Mouse (Mus musculus) midbrain, embryonic 12.5 days (tissue): ENCODE results near the gene Ubtf. TPM values are rescaled to one million over a fixed set of nuclear protein-coding genes. Genes with fewer than 3 reads are reported as not detected.

Experiments
- ATAC-seq: fragments of 200-750 bp; cut with Nextera tagmentation; 2 replicates; pipeline ENCODE4 v1.8.0; 2017; ENCODE audit warnings: low read depth, moderate TSS enrichment, moderate library complexity; ENCODE audit not compliant: low FRiP score
- H3K27ac ChIP-seq: fragments of 300-500 bp; sonication (generic); replicated peaks from 2 replicates; pipeline ENCODE4 v1.5.1; 2016; ENCODE audit warnings: mild to moderate bottlenecking
- H3K27me3 ChIP-seq: fragments of 300-500 bp; sonication (generic); 2 replicates; pipeline ENCODE4 v1.6.1; 2016; ENCODE audit warnings: mild to moderate bottlenecking
- H3K36me3 ChIP-seq: fragments of 300-500 bp; sonication (generic); 2 replicates; pipeline ENCODE4 v1.6.1; 2016
- H3K4me1 ChIP-seq: fragments of 300-500 bp; sonication (generic); 2 replicates; pipeline ENCODE4 v1.6.1; 2016
- H3K4me2 ChIP-seq: fragments of 300-500 bp; sonication (generic); replicated peaks from 2 replicates; pipeline ENCODE4 v1.6.1; 2016; ENCODE audit warnings: mild to moderate bottlenecking, moderate library complexity
- H3K4me3 ChIP-seq: fragments of 300-500 bp; sonication (generic); 2 replicates; pipeline ENCODE4 v1.5.1; 2016; ENCODE audit warnings: mild to moderate bottlenecking
- H3K9ac ChIP-seq: fragments of 300-500 bp; sonication (generic); replicated peaks from 2 replicates; pipeline ENCODE4 v1.6.1; 2016; ENCODE audit warnings: mild to moderate bottlenecking, moderate library complexity
- H3K9me3 ChIP-seq: fragments of 300-500 bp; sonication (generic); 2 replicates; pipeline ENCODE4 v1.6.1; 2016; ENCODE audit warnings: mild to moderate bottlenecking
- WGBS: fragments of 180-500 bp; shearing (Covaris S2); methylation state at CpG from one replicate; pipeline ENCODE4 v1.1.7; 2016; 5-methylcytosine and 5-hydroxymethylcytosine counted together
- polyA plus RNA-seq: library from polyadenylated mRNA; unstranded; fragments of >200 nt; fragmentation: Nextera tagmentation; extraction: Ambion mirVana; gene quantifications from 2 replicates; pipeline ENCODE4 v1.2.1, GENCODE M21; 2016

Gene Ubtf
- polyA plus RNA-seq, 1 experiment from 2014 or later: 102 TPM

GRCm38 (mm10) chr11:102297577-102298556, 21.7 kb downstream of the Ubtf start:
- peak; percentile 35 for ATAC-seq
- Histone ChIP-seq H3K27ac (peak overlapping the region; percentile 98), H3K4me2 (peak overlapping the region; percentile 86), H3K9ac (peak overlapping the region; percentile 60), H3K27me3 (no peaks in the 10 kb centered on the region), H3K9me3 (no peaks in the 10 kb centered on the region), H3K4me1 (peaks cover 30% of the 10 kb centered on the region), H3K4me3 (peak overlapping the region; percentile 95), H3K36me3 (peaks cover 17% of the 10 kb centered on the region)
- WGBS: 25% methylated on average over 27 of the region's 27 CpGs

DNA sequence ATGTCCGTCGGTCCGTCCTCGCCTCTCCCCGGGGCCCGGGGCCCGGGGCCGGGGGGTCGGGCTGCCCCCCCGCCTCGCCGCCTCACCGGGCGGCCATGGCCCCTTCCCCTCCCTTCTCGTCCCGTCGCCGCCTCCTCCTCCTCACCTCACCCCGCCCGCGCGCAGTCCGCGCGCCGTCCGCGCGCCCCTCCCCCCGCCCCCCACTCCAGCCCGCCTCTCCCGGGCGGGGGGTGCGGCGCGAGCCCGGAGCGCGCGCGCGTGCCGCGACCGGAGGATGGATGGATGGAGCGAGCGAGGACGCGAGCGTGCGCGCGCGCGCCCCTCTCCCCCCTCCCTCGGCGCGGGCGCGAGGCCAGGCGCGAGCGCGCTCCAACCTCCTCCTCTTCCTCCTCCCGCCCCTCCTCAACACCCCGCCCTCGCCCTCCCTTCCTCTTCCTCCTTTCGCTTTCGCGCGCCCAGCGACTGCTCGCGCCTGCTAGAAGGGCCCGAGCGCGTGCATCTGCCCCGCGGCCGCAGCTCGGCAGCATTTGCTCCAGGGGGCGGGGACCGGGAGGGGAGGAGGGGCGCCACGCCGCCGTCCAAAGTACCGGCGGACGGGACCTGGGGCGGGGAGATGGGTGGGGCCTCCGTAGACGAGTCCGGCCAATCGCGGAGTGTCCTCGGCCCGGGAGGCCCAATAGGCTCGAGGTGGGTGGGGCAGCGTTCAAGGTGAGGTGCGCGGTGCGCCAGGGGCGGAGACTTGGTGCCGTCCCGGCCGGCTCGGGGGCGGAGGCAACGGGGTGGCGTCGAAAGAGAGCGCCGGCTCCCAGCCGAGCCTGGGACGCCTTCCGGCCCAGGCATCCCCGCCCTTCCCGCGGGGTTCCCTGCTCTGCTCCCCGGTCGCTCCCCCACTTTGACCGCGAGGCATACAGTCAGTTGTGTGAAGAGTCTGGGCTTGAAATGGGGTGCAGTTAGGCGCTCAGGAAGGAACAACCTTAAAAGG, 22.8 kb downstream of the Ubtf start, which contains the start of gene Atxn7l3:
TSS of gene Atxn7l3 (minus strand) at position 141 of the 982 bp plus-strand sequence.
- no peaks in the 10 kb centered on the region for H3K9me3 ChIP-seq
- WGBS: under 1% methylated on average over 53 of the region's 125 CpGs

GRCm38 (mm10) chr11:102295598-102296471, 23.7 kb downstream of the Ubtf start:
- H3K36me3 ChIP-seq: peaks cover 37% of the 10 kb centered on the region
- WGBS: under 1% methylated on average over 53 of the region's 73 CpGs
- no peaks in the 10 kb centered on the region for H3K9me3 ChIP-seq
- H3K27ac ChIP-seq: peak overlapping the region; percentile 98
- H3K4me1 ChIP-seq: peaks cover 30% of the 10 kb centered on the region
- H3K9ac ChIP-seq: peak overlapping the region; percentile 93
- peak overlapping the region; percentile 95 for H3K4me3 ChIP-seq
- peak; percentile 35 for ATAC-seq
- H3K27me3 ChIP-seq: no peaks in the 10 kb centered on the region
- H3K4me2 ChIP-seq: peak overlapping the region; percentile 86

More for the DNA sequence above, 22.8 kb downstream of the Ubtf start, which contains the start of gene Atxn7l3:
- H3K4me3 ChIP-seq: peak within 1 kb of the TSS; percentile 95
- peak; percentile 95 for ATAC-seq
- H3K4me2 ChIP-seq: peak within 1 kb of the TSS; percentile 86
- no peaks in the 10 kb centered on the region for H3K27me3 ChIP-seq
- peak within 1 kb of the TSS; percentile 98 for H3K27ac ChIP-seq
- H3K36me3 ChIP-seq: peaks cover 28% of the 10 kb centered on the region
- H3K9ac ChIP-seq: peak within 1 kb of the TSS; percentile 93
- H3K4me1 ChIP-seq: peaks cover 30% of the 10 kb centered on the region

- peak overlapping the region; percentile 95 for H3K4me3 ChIP-seq
- peak overlapping the region; percentile 93 for H3K9ac ChIP-seq
- peaks cover 45% of the 10 kb centered on the region for H3K36me3 ChIP-seq
- H3K27me3 ChIP-seq: no peaks in the 10 kb centered on the region
- peaks cover 30% of the 10 kb centered on the region for H3K4me1 ChIP-seq
- no peaks in the 10 kb centered on the region for H3K9me3 ChIP-seq
- peak overlapping the region; percentile 86 for H3K4me2 ChIP-seq
- peak overlapping the region; percentile 98 for H3K27ac ChIP-seq
- WGBS: 73% methylated on average over 12 of the region's 12 CpGs
- no peak for ATAC-seq
These were observed 24.5 kb downstream of the Ubtf start for GRCm38 (mm10) chr11:102294887-102295597.

DNA sequence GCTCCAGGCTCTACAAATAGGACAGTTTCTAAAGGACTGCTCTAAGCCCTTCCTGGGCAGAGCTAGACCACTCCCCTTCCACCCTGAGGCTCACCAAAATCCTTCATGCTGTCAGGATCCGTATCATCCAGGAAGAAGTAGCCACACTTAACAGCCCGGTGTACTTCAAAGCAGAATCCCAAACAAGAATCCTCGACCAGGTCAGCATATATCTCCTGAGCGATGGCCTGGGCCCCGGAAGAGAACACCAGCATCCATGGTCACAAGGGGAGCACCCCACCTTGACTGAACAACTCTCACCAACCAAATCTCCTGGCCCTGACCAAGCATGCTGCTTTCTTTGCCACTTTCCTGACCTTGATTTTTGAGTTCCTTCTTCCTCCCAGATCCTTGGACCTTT, 25.1 kb downstream of the Ubtf start:
- peak overlapping the region; percentile 86 for H3K4me2 ChIP-seq
- no peak for ATAC-seq
- H3K9ac ChIP-seq: peak overlapping the region; percentile 93; the same call in 1 of the 2 replicates
- peak overlapping the region; percentile 95 for H3K4me3 ChIP-seq
- H3K27ac ChIP-seq: peak overlapping the region; percentile 98; the same call in 1 of the 2 replicates
- 80% methylated on average over 5 of the region's 5 CpGs for WGBS
- H3K4me1 ChIP-seq: peaks cover 30% of the 10 kb centered on the region
- peaks cover 51% of the 10 kb centered on the region for H3K36me3 ChIP-seq
- H3K9me3 ChIP-seq: no peaks in the 10 kb centered on the region
- H3K27me3 ChIP-seq: no peaks in the 10 kb centered on the region

DNA sequence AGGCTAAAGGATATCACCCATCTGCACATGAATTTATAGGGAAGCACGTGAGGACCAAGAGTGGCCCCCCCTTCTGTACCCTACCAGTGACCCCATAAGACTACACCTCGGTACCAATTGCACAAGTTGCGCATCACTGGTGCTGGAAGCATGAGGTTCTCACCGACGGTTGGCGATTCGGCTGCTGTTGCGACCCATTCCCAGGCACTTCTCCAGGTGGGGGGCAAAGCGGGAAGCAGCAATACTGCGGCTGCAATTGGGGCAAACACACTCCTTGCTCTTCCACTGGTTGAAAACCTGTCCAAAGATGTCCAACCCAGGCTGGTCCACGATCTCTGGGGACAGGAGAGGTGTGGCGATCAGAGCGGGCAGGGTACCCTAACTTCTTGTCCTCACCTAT, 25.6 kb downstream of the Ubtf start:
- peaks cover 56% of the 10 kb centered on the region for H3K36me3 ChIP-seq
- 0 out of 2 replicates have a peak overlapping the region, but pooled peaks have one; percentile 0 for H3K4me3 ChIP-seq
- H3K27me3 ChIP-seq: no peaks in the 10 kb centered on the region
- peaks cover 30% of the 10 kb centered on the region for H3K4me1 ChIP-seq
- no peak overlapping the region for H3K9ac ChIP-seq
- WGBS: 95% methylated on average over 13 of the region's 13 CpGs
- no peaks in the 10 kb centered on the region for H3K9me3 ChIP-seq
- no peak overlapping the region for H3K27ac ChIP-seq
- H3K4me2 ChIP-seq: no peak overlapping the region
- no peak for ATAC-seq

DNA sequence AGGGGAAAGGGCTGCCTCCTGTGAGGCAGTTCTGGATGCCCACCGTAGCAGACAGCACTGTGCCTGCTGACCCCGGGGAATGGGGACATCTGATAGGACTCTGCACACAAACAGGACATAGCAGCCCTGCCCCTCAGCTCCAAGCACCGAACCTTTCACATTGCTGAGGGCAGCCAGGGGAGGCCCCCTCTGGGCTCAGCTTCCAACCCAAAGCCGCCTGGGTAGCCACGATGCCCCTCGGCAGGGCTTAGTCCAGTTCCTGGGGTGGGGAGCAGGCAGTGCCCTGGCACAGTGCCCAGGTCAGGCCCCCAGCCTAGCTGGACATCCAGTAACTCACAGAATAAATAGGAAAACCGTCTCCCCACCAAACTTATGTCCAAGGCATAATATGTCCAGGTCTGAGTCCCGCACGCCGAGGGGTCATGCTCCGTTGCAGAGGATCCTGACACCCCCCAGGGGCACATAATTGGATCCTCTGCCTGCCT, 28.4 kb downstream of the Ubtf start:
- Histone ChIP-seq H3K9ac (0 out of 2 replicates have a peak overlapping the region, but pooled peaks have one; percentile 11), H3K4me1 (peaks cover 27% of the 10 kb centered on the region), H3K9me3 (no peaks in the 10 kb centered on the region), H3K27me3 (no peaks in the 10 kb centered on the region), H3K36me3 (peaks cover 74% of the 10 kb centered on the region), H3K4me3 (no peak overlapping the region), H3K27ac (no peak overlapping the region), H3K4me2 (no peak overlapping the region)
- ATAC-seq: no peak
- 83% methylated on average over 11 of the region's 11 CpGs for WGBS

DNA sequence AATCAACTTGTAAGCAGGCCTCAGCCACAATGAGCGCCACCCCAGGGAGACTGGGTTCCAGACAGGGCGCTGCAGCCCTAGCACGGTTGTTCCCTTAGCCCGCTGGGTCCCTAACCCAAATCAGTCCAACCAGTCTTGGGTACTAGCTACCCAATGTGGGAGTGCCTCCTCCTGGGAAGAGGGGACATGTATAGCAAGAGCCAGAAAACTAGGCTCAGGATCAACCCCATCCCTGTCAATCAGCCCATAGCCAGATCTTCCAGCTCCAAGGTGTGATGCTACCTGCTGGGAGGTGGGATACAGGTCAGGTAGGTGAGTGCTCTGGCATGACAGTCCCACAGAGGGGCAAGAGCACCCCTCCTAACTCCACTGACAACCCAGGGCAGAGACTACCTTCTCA, 29.4 kb downstream of the Ubtf start:
- Histone ChIP-seq H3K4me1 (peaks cover 29% of the 10 kb centered on the region), H3K27me3 (no peaks in the 10 kb centered on the region), H3K9me3 (no peaks in the 10 kb centered on the region), H3K36me3 (peaks cover 74% of the 10 kb centered on the region), H3K9ac (no peak overlapping the region), H3K27ac (0 out of 2 replicates have a peak overlapping the region, but pooled peaks have one; percentile 20), H3K4me2 (no peak overlapping the region), H3K4me3 (no peak overlapping the region)
- no peak for ATAC-seq
- WGBS: 83% methylated on average over 4 of the region's 4 CpGs

- H3K9me3 ChIP-seq: no peaks in the 10 kb centered on the region
- no peak overlapping the region for H3K9ac ChIP-seq
- no peaks in the 10 kb centered on the region for H3K27me3 ChIP-seq
- H3K4me3 ChIP-seq: no peak overlapping the region
- 0 out of 2 replicates have a peak overlapping the region, but pooled peaks have one; percentile 20 for H3K27ac ChIP-seq
- peaks cover 74% of the 10 kb centered on the region for H3K36me3 ChIP-seq
- no peak overlapping the region for H3K4me2 ChIP-seq
- no peak for ATAC-seq
- 61% methylated on average over 6 of the region's 6 CpGs for WGBS
- H3K4me1 ChIP-seq: peaks cover 23% of the 10 kb centered on the region
These were observed 29.9 kb downstream of the Ubtf start for GRCm38 (mm10) chr11:102289511-102290100.

DNA sequence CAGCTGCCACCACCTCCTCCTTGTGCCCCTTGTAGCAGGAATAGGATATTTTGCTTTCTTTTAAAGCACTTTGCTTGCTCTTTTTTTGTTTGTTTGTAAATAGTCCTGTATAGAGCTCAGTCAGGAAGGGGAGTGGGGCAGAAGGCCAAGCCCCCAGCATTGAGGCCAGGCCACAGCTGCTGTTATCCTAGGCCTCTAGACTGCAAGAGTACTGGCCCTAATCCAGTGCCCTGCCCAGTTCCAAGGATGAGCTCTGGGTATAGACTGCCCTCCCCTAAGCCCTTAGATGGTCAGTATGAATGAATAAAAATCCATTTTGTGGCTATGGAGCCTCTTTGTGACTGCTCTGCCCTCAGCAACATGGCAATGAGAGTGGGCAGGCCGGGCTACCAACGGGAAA, 30.6 kb downstream of the Ubtf start:
- WGBS: 91% methylated on average over 2 of the region's 2 CpGs

More for the DNA sequence above, 30.6 kb downstream of the Ubtf start:
- Histone ChIP-seq H3K36me3 (peaks cover 68% of the 10 kb centered on the region), H3K4me2 (no peak overlapping the region), H3K27me3 (no peaks in the 10 kb centered on the region), H3K4me1 (peaks cover 16% of the 10 kb centered on the region), H3K4me3 (no peak overlapping the region), H3K27ac (no peak overlapping the region), H3K9me3 (no peaks in the 10 kb centered on the region), H3K9ac (no peak overlapping the region)
- no peak for ATAC-seq
